Mouse (Mus musculus): ENCODE data around the gene Gpkow.
"Not testable (repeated sequence)": the region's sequence is repeated elsewhere in the genome, so short reads cannot be mapped to it uniquely, and the experiment has no call there.

Gene Gpkow

GRCm38 (mm10) chrX:7690486-7690885 lies 6.4 kb upstream of the Gpkow start:
- DNase-seq = no peak

GRCm38 (mm10) chrX:7692862-7693261 lies 4.1 kb upstream of the Gpkow start:
- peak; percentile 30 for DNase-seq

- DNase-seq = no peak
Observed at GRCm38 (mm10) chrX:7696520-7696919, 411 bp upstream of the Gpkow start.

GRCm38 (mm10) chrX:7713764-7714134 lies 16.8 kb downstream of the Gpkow start:
- not testable (repeated sequence) for DNase-seq

- DNase-seq = peak; percentile 97
Observed at GRCm38 (mm10) chrX:7714135-7714899, 17.4 kb downstream of the Gpkow start, which contains the start of gene Wdr45. Gene Wdr45, plus strand, starts transcription at chrX:7714333.

GRCm38 (mm10) chrX:7716058-7716457 lies 19.1 kb downstream of the Gpkow start:
- DNase-seq = not testable (repeated sequence)

- DNase-seq = peak; percentile 75
Observed at GRCm38 (mm10) chrX:7721514-7722281, 24.8 kb downstream of the Gpkow start, which contains the start of gene Gm45208. Gene Gm45208, plus strand, starts transcription at chrX:7722245.

- no peak for DNase-seq
Observed at GRCm38 (mm10) chrX:7722282-7722611, 25.3 kb downstream of the Gpkow start.

GRCm38 (mm10) chrX:7722691-7723090 lies 25.8 kb downstream of the Gpkow start:
- no peak for DNase-seq

- DNase-seq = no peak
Observed at GRCm38 (mm10) chrX:7724135-7724534, 27.2 kb downstream of the Gpkow start.

- no peak for DNase-seq
Observed at GRCm38 (mm10) chrX:7725841-7726240, 28.9 kb downstream of the Gpkow start.

- DNase-seq = no peak
Observed at GRCm38 (mm10) chrX:7727176-7727575, 30.2 kb downstream of the Gpkow start.

- peak; percentile 86 for DNase-seq
Observed at GRCm38 (mm10) chrX:7728215-7728921, 31.4 kb downstream of the Gpkow start, which contains the start of gene Praf2. Gene Praf2, plus strand, starts transcription at chrX:7728439.

GRCm38 (mm10) chrX:7728922-7729265 lies 32.0 kb downstream of the Gpkow start:
- DNase-seq = no peak

- DNase-seq = peak; percentile 37
Observed at GRCm38 (mm10) chrX:7733571-7734156, 36.7 kb downstream of the Gpkow start.

- peak; percentile 80 for DNase-seq
Observed at GRCm38 (mm10) chrX:7739336-7740081, 42.6 kb downstream of the Gpkow start.

- peak; percentile 58 for DNase-seq
Observed at GRCm38 (mm10) chrX:7740082-7740819, 43.3 kb downstream of the Gpkow start.

GRCm38 (mm10) chrX:7741103-7741502 lies 44.2 kb downstream of the Gpkow start:
- no peak for DNase-seq

GRCm38 (mm10) chrX:7743470-7743869 lies 46.5 kb downstream of the Gpkow start:
- no peak for DNase-seq

GRCm38 (mm10) chrX:7744940-7745339 lies 48.0 kb downstream of the Gpkow start:
- DNase-seq = no peak

- DNase-seq = no peak
Observed at GRCm38 (mm10) chrX:7745429-7745828, 48.5 kb downstream of the Gpkow start.

Measured in kidney, adult 11 months (tissue).